Mouse (Mus musculus) frontal cortex, adult (tissue): ENCODE measurements around the gene Tnxb.
"Not testable (repeated sequence)": the region's sequence is repeated elsewhere in the genome, so short reads cannot be mapped to it uniquely, and the experiment has no call there.

Experiments
- ATAC-seq: cut with Nextera tagmentation; 2 replicates; pipeline ENCODE4 v1.9.2; 2017; ENCODE audit warnings: mild to moderate bottlenecking, moderate library complexity, mixed read lengths; ENCODE audit not compliant: low TSS enrichment

The Tnxb gene

GRCm38 (mm10) chr17:34683686-34684220, 13.4 kb downstream of the Tnxb start:
- no peak for ATAC-seq

GRCm38 (mm10) chr17:34684253-34684893, 14.0 kb downstream of the Tnxb start:
- ATAC-seq, result no peak

DNA sequence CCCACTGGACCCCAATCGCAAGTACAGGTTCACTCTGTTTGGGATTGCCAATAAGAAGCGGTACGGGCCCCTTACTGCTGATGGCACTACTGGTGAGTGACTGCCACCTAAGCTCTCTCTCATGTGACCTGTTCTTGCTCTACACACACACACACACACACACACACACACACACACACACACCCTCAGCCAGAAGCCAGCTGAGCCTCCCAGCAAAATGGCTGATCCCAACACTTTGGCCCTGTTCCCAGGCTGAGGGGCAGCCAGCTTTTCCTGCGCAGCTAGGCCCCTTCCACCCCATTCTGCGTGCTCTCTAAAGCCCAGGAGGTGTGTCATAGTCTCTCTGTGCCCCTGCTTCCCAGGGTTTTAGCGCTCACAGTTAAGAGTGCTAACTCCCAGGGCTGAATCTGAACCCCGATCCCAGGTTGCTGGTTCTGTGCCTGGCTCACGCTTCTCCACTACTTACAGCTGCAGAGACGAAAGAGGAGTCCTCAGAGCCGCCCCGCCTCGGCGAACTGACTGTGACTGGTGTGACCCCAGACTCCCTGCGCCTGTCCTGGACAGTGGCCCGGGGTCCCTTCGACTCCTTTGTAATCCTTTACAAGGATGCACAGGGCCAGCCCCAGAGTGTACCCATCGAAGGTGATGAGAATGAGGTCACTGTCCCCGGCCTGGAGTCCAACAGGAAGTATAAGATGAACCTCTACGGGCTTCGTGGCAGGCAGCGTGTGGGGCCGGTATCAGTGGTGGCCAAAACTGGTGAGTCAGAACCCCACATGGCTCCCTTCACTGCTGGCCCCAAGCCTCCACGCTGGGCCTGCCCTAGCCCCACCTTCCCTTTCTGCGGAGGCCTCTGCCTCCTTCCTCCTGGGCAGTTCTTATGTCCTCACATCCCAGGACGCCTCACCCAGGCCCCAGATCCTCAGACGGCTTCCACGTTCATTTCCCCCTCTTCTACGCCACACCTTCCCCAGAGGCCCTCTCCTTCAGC, 15.1 kb downstream of the Tnxb start:
- no peak for ATAC-seq

DNA sequence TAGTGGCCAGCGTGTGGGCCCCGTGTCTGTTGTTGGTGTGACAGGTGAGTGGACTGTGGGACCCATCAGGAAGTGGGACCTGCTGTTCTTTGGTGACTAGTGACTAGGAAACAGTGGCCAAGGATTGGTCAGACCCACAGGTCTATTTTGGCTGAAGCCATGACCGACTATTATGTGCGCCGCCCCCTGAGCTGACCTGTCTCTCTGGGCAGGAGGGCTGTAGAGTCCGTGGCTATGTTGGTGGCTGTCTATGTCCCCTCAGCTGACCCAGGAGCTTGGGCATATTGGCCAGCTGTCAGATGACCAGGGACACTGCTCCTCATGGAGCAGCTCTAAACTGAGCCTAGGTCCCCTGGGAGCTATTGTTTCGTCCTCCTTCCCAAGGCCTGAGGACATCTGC, 18.6 kb downstream of the Tnxb start:
- ATAC-seq, result no peak

DNA sequence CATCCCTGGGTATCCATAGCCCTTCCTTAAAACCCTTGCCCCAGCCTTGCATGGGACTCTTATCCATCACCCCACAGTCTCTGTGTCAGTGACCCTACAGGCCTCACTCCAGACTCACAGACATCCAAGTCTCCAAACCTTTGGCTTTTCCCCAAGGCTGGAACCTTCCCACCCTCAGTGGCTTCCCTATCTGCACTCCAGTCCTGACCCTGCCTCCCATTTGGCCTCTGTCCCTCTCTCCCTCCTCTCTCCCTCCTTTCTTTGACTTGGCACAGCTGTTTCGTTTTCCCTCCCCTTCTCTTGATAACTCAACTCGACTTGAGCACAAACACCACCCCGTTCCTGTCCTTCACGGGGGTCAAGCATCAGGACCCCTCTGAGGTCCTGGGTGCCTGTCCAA, 20.1 kb downstream of the Tnxb start:
- ATAC-seq, result no peak

GRCm38 (mm10) chr17:34692906-34693305, 22.6 kb downstream of the Tnxb start:
- ATAC-seq, result no peak

GRCm38 (mm10) chr17:34699575-34700408, 29.5 kb downstream of the Tnxb start:
- ATAC-seq, result peak; percentile 91

- peak; percentile 41; the same call in 1 of the 2 replicates for ATAC-seq
These were observed 30.3 kb downstream of the Tnxb start for GRCm38 (mm10) chr17:34700671-34701071.

DNA sequence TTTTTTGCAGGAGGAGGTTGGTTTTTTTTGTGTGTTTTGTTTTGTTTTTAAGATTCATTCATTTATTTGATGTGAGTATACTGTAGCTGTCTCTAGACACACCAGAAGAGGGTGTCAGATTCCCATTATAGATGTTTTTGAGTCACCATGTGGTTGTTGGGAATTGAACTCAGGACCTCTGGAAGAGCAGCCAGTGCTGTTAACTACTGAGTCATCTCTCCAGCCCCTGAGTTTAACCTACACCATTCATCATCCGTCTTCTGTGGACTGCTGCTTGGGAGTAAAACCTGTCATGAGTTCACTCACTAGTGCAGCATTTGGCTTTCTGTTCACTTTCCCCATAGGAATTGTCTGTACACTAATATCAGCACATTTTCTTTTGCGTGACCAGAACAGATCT, 36.1 kb downstream of the Tnxb start:
- ATAC-seq, result not testable (repeated sequence)

DNA sequence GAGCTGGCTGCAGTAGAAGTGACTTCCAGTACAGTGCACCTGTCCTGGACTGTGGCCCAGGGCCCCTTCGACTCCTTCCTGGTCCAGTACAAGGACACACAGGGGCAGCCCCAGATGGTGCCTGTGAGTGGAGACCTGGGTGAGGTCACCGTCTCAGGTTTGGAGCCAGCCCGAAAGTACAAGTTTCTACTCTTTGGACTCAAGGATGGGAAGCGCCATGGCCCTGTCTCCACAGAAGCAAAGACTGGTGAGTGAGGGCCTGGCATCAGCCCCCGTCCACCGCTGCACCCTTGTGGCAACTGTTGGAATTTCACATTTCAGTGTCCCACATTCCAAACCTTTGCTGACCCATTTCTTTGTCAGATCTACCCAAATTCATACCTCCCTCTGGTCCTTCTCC, 42.6 kb downstream of the Tnxb start:
- peak; percentile 59; the same call in 1 of the 2 replicates for ATAC-seq

DNA sequence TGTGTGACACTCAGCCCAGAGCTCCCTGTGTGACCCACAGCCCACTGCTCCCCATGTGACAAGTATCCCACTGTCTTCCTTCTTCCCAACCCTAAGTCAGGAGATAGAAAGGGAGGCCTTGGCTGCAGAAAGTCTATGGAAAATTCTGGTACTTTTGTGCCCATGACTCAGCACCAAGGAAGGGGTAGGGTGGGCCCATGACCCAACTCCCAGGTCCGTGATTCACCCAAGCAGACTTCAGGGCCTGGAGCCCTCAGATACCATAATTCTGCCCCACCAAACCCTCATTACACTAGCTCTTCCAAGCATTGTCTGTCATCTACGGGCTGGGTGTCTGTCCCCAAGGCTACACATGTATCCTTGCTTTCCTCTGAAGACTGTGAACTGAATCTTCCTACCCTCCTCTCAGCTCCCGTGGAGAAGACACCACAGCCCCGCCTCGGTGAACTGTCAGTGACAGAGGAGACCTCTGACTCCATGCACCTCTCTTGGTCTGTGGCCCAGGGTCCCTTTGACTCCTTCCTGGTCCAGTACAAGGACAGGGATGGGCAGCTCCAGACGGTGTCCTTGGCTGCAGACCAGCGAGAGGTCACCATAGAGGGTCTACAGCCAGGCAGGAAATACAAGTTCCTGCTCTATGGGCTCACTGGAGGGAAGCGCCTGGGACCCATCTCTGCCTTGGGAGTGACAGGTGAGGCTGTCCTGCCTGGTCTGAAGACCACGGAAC, 44.0 kb downstream of the Tnxb start:
- ATAC-seq, result not testable (repeated sequence)

DNA sequence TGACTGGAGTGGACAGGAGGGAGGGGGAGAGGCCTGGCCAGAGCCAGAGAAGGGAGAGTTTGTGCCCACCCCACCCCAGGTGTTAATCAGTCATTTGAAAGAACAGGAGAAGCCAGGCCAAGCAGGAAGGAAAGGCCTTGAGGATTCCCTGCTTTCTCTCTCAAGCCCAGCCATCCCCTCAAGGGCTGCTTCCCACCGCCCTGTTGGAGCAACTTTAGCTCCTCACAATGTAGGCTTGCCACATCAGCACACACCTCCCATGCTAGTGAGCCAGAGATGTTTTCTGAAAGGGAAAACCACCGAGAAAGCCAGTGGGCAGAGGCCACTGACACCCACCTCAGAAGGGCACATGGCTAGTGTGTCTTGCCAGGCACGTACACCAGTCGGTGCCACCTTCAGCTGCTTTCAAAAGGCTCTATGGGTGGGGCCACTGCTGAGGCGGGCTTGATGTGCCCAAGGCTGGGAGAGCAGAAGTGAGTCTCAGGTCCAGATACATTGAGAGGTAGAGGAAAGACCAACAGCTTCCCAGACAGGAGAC, 44.6 kb downstream of the Tnxb start:
- not testable (repeated sequence) for ATAC-seq

DNA sequence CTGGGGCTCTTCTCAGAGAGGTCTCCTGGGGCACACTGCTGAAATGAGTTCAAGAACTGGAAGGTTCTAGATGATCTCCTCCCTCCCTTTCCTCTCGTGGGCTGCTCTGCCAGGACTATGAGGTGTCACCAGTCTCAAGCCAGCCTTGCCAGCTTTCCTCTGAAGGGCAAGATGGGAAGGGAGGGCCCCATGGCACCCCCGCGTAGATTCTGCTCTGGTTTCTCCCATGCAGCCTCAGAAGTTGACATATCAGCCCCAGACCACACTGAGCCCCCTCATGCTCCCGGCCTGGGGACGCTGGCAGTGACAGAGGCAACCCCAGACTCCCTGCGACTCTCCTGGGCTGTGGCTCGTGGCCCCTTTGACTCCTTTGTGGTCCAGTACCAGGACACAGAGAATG, 45.1 kb downstream of the Tnxb start:
- ATAC-seq, result not testable (repeated sequence)

DNA sequence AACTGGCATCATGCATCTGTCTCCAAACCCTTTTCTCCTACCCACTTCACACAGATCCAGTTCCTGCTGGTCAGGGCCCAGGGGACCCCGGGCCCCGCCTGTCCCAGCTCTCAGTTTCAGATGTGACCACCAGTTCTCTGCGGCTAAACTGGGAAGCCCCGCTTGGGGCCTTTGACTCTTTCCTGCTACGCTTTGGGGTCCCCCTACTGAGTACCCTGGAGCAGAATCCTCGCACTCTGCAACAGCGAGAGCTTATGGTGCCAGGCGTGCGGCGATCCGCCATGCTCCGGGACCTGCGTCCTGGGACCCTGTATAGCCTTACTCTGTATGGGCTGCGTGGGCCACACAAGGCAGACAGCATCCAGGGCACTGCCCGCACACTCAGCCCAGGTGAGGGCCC, 45.9 kb downstream of the Tnxb start:
- no peak for ATAC-seq

DNA sequence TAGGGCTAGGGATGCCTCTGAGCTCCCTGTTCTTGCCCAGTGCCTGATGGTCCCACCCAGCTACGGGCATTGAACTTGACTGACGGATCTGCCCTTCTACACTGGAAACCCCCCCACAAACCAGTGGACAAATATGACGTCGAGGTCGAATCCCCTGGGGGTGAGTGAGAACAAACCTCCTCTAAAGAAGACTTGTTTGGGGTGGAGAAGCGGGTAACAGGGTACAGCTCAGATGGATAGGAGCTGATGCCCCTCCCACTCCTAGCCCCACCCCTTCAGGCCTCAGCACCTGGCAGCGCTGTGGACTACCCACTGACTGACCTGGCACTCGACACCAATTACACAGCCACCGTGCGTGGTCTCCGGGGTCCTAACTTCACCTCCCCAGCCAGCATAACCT, 47.1 kb downstream of the Tnxb start:
- ATAC-seq, result no peak

- not testable (repeated sequence) for ATAC-seq
These were observed 49.6 kb downstream of the Tnxb start for GRCm38 (mm10) chr17:34719886-34720285.

DNA sequence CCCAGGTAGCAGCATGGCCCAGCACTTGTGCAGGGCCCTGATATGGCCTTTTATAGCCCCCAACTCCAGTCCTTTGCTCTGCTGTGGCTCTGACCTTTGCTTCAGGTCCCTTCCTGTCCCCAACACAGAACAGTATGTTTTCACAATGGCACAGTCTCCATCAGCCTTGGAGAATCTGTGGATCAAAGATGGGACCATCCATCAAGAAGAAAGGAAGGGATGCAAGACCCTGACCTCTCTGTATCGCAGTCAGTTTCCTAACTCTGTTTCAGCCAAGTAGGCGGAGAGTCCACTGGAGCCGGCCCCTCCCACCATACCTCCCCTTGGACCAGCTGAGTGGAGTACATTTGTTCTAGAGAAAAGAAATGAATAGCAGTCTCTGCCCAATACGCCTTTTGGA, 51.9 kb downstream of the Tnxb start:
- not testable (repeated sequence) for ATAC-seq

DNA sequence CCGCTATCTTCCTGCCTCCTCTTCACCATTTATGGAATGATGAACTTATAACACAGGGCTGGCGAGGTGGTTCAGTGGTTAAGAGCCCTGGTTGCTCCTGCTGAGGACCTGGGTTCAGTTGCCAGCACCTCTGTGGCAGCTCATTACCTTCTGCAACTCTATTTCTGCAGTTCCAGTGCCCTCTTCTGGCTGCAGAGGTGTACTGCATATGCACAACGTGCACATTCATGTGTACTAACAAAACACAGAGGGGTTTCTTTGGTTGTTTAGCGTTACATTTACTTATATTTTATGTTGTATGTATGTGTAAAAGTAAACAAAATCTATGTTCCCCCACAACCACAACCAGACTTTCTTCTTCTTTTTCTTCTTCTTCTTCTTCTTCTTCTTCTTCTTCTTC, 52.7 kb downstream of the Tnxb start:
- no peak for ATAC-seq

DNA sequence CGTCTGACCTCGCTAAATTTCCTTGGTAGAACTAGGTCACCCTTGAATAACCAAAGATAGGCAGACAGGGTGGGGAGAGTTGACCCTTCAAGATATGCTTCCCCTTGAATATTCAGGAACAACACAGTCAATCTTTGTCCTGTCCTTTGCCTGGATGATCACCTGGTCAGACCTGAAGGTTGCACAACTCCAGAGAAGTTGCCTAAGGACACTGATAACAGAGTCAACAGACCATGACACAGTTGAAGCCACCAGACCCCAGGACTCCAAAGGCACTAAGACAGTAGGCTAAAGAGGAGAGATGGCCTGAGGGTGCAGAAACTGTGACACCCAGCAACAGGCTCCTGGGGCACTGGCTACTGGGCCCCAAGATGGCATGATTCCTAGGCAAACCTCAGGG, 57.6 kb downstream of the Tnxb start:
- ATAC-seq, result no peak

- not testable (repeated sequence) for ATAC-seq
These were observed 58.8 kb downstream of the Tnxb start for GRCm38 (mm10) chr17:34729155-34729554.
